Mouse (Mus musculus) neural tube, embryonic 12.5 days (tissue): Measurements from ENCODE around the gene Rilpl1. TPM values are rescaled to one million over a fixed set of nuclear protein-coding genes. Genes with fewer than 3 reads are reported as not detected.

Experiments used
- ATAC-seq: fragments of 200-750 bp; cut with Nextera tagmentation; 2 replicates; pipeline ENCODE4 v1.8.0; 2017; ENCODE audit warnings: low read depth, mild to moderate bottlenecking, moderate TSS enrichment, moderate library complexity; ENCODE audit not compliant: low FRiP score
- H3K27ac ChIP-seq: fragments of 300-500 bp; sonication (generic); 2 replicates; pipeline ENCODE4 v1.5.1; 2016
- H3K27me3 ChIP-seq: fragments of 300-500 bp; sonication (generic); replicated peaks from 2 replicates; pipeline ENCODE4 v1.6.1; 2016; ENCODE audit warnings: mild to moderate bottlenecking
- H3K36me3 ChIP-seq: fragments of 300-500 bp; sonication (generic); 2 replicates; pipeline ENCODE4 v1.6.1; 2016; ENCODE audit warnings: mild to moderate bottlenecking
- H3K4me1 ChIP-seq: fragments of 300-500 bp; sonication (generic); 2 replicates; pipeline ENCODE4 v1.6.1; 2016
- H3K4me2 ChIP-seq: fragments of 300-500 bp; sonication (generic); replicated peaks from 2 replicates; pipeline ENCODE4 v1.6.1; 2016; ENCODE audit warnings: mild to moderate bottlenecking
- H3K4me3 ChIP-seq: fragments of 300-500 bp; sonication (generic); 2 replicates; pipeline ENCODE4 v1.5.1; 2016
- H3K9ac ChIP-seq: fragments of 300-500 bp; sonication (generic); 2 replicates; pipeline ENCODE4 v1.6.1; 2016; ENCODE audit warnings: mild to moderate bottlenecking
- H3K9me3 ChIP-seq: fragments of 300-500 bp; sonication (generic); 2 replicates; pipeline ENCODE4 v1.6.1; 2016; ENCODE audit warnings: mild to moderate bottlenecking
- WGBS: fragments of 180-500 bp; shearing (Covaris S2); methylation state at CpG from one replicate; pipeline ENCODE4 v1.1.7; 2016; 5-methylcytosine and 5-hydroxymethylcytosine counted together
- polyA plus RNA-seq: library from polyadenylated mRNA; unstranded; fragments of >200 nt; fragmentation: Nextera tagmentation; extraction: Ambion mirVana; gene quantifications from 2 replicates; pipeline ENCODE4 v1.2.1, GENCODE M21; 2016

Rilpl1 gene
- polyA plus RNA-seq, 1 experiment from 2014 or later: 19.8 TPM

DNA sequence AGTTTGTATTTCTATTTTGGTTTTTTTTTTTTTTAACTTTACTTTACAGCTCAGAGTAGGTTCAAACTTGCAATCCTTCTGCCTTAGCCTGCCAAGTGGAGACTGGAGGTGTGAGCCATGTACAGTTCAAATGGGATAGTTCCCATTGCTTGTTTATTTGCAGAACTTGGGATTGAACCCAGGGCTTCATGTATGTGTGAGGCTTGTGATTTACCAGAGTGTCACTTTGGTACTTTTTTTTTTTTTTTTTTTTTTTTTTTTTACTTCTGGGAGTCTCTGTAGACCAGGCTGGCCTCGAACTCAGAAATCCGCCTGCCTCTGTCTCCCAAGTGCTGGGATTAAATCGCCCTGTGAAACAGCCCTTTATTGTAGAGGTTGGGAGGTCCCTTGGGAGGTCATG, 87.0 kb downstream of the Rilpl1 start:
- Histone ChIP-seq H3K27ac (no peak overlapping the region), H3K4me1 (peaks cover 39% of the 10 kb centered on the region), H3K36me3 (peaks cover 22% of the 10 kb centered on the region), H3K9me3 (no peaks in the 10 kb centered on the region), H3K9ac (no peak overlapping the region), H3K4me2 (no peak overlapping the region; the same call in 1 of the 2 replicates), H3K4me3 (no peak overlapping the region), H3K27me3 (no peaks in the 10 kb centered on the region)
- 73% methylated on average over 3 of the region's 3 CpGs for WGBS
- ATAC-seq: no peak

Other genes starting within 250 kb of the Rilpl1 start
- gene Mphosph9, start 203.4 kb downstream of the Rilpl1 start, polyA plus RNA-seq: 17.9 and 18.8 TPM in 2 replicates
- gene 2810006K23Rik, start 203.3 kb downstream of the Rilpl1 start, polyA plus RNA-seq: 21.2 and 22.9 TPM in 2 replicates
- gene Cdk2ap1, start 168.3 kb downstream of the Rilpl1 start, polyA plus RNA-seq: 293 and 314 TPM in 2 replicates
- gene Sbno1, start 105.4 kb downstream of the Rilpl1 start, polyA plus RNA-seq: 108 and 119 TPM in 2 replicates
- gene Kmt5a, start 91.5 kb downstream of the Rilpl1 start, polyA plus RNA-seq: 67.2 and 81.3 TPM in 2 replicates
- gene Rilpl2, start 53.0 kb downstream of the Rilpl1 start, polyA plus RNA-seq: 18.4 and 18.9 TPM in 2 replicates
- gene Snrnp35, start 48.3 kb downstream of the Rilpl1 start, polyA plus RNA-seq: 29.5 and 29.6 TPM in 2 replicates
- 389 and 400 TPM in 2 replicates for gene Tmed2, start 9.3 kb upstream of the Rilpl1 start, polyA plus RNA-seq
- gene Ddx55, start 21.5 kb upstream of the Rilpl1 start, polyA plus RNA-seq: 21.9 and 22.0 TPM in 2 replicates
- gene Eif2b1, start 47.7 kb upstream of the Rilpl1 start, polyA plus RNA-seq: 75.7 and 76.2 TPM in 2 replicates
- gene Gtf2h3, start 47.7 kb upstream of the Rilpl1 start, polyA plus RNA-seq: 62.0 and 71.2 TPM in 2 replicates
- gene Atp6v0a2, start 97.2 kb upstream of the Rilpl1 start, polyA plus RNA-seq: 49.3 and 52.1 TPM in 2 replicates
- gene Dnah10, start 193.7 kb upstream of the Rilpl1 start, polyA plus RNA-seq: 0.15 and 0.18 TPM in 2 replicates